Mouse (Mus musculus) ovary, postnatal 14 days (tissue): ENCODE data around the gene Arhgef7.

ENCODE experiments used
- DNase-seq: peaks from one replicate; pipeline ENCODE4 v3.0.0; 2022; ENCODE audit warnings: low spot score

Gene Arhgef7

GRCm38 (mm10) chr8:11797729-11798479 lies 70.4 kb downstream of the Arhgef7 start:
- DNase-seq, result no peak

GRCm38 (mm10) chr8:11798480-11798867 lies 71.0 kb downstream of the Arhgef7 start:
- DNase-seq, result no peak

DNA sequence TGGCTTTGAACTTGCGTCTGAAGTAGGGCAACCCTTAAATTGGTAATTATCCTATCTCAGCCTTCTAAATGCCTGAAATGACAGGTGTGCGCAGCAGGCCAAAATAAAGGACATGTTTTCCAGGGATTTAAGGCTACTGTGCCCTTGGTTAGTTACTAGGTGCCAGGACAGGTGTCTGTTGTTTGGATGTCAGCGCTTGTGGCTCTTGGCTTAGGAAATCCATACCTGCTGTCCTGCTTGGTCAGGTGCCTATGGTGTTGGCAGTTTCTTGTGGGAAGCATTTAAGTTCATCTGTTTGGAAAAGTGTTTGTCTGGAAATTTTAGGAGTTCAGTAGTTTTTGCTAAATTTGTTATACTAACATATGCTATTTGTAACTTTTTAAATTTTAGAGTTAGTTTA lies 71.6 kb downstream of the Arhgef7 start:
- no peak for DNase-seq

DNA sequence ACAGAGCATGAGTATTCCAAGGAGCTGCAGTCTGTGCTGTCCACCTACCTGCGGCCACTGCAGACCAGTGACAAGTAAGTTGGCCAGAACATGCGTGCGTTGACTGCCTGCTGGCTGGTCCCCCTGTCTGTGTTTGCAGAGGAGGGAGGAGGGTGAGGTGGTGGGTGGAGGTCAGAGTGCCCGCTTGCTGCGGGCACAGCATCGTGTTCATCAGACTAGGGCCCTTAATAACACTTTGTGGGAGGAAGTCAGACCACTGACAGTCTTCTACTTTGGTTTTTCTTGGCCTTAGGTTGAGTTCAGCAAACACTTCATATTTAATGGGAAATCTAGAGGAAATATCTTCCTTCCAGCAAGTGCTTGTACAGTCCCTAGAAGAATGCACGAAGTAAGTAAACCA lies 73.0 kb downstream of the Arhgef7 start:
- DNase-seq, result no peak

GRCm38 (mm10) chr8:11801571-11801970 lies 74.0 kb downstream of the Arhgef7 start:
- no peak for DNase-seq

DNA sequence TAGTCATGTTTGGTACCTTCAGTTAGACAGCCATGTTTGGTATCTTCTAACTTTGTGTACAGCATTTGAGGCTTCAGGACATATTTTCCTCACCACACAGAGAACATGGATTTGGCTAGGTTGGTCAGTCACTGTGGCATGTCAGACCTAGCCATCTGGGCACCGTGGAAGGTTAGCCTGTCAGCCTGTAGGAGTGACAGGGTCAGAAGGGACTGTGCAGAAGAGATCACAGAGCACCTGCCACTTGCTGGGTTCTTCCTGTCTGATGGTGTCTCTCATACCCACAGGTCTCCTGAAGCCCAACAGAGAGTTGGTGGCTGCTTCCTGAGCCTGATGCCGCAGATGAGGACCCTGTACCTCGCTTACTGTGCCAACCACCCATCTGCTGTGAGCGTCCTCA lies 77.4 kb downstream of the Arhgef7 start:
- no peak for DNase-seq

DNA sequence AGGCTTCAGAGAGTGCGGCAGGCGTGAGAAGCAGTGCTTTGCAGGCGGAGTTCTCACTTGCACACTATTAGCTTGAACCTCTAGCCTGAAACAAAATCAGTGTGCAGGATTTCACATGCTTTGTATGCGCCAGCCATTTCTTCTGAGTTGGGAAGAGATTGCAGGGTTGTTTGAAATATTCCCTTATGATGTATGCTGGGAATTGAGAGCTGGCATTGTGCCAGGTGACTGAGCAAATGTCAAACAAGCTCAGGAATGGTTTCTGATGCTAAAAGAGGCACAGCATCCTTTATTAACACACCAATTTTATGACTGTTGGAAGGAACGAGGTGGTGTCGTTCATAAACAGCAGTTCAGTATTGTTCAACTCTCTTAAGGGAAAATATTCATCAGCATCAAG lies 78.7 kb downstream of the Arhgef7 start:
- no peak for DNase-seq

DNA sequence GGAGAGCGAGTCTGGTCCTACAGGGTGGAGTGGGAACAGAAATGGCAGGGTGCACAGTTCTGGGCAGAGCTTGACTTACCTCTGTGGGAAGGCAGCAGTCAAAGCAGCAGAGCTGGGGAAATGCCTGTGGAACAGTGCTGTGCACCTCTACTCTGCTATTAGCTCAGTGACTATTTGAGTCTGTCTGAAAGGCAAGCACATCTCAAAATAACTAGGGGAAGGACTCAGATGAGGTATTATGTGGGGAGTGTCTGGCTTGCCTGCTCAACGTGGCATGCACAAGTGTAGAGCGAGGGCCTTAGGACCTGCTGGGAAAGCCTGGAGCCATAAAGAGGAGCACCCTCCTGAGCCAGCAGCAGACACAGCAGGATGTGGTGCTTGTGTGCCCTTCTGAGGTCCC lies 79.8 kb downstream of the Arhgef7 start:
- no peak for DNase-seq

- DNase-seq, result no peak
These were observed 80.5 kb downstream of the Arhgef7 start for GRCm38 (mm10) chr8:11808047-11808446.

DNA sequence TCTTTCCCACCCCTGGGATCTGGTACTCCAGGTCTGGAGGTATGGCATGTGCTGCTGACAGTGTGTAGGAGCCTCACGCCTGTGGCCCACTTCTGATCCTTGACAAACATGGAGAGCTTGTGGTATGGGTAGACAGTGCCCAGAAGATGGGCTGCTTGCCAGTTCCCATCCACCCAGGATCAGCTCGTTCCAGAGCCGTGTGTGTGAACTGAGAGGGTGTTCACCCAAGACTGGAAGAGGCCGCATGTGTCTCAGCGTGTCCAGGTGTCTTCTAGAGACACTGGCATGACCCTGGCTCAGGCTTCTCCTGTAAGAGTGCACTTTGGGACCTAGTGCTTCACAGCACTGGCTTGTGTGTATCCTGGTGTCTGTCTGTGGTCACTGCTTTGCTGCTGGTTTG lies 82.9 kb downstream of the Arhgef7 start:
- no peak for DNase-seq

- DNase-seq, result no peak
These were observed 86.3 kb downstream of the Arhgef7 start for GRCm38 (mm10) chr8:11813801-11814200.

- DNase-seq, result no peak
These were observed 87.7 kb downstream of the Arhgef7 start for GRCm38 (mm10) chr8:11815206-11815605.

DNA sequence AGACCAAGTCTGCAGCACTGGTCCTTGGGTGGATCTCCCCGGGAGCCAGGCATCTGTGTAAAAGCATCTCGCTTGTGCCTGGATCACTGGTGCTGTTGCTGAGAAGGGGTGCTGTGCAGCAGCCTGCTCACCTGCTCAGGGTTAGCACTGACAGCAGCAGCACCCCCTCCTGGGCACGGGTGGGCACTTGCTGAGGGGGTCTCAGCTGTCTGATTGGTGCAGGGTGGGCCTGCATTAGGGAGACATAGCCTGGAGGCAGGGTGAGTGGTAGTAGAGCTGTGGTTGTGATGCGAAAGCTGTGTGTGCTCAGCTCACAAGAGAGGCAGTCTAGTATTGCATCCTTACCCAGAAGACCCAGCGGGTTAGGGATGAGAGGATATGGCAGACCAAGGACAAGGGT lies 92.6 kb downstream of the Arhgef7 start:
- no peak for DNase-seq

DNA sequence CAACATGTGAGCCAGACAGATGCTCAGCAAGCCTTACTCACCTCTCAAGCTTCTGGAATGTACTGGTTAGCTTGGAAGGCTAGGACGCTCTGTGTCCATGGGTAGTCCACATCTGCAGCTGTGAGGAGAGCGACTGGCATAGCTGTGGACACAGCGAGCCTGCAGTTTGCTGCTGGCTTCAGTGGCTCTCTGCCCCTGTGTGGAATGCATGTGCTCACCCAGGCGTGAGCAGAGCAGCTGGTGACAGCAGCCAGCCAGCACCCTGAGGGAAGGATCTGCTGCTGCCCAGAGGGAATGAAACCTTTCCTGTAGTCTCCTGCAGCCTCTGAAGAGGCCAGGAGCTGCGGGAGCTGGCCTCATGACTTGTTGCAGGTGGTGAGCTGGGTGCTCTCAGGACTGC lies 93.0 kb downstream of the Arhgef7 start:
- no peak for DNase-seq

- no peak for DNase-seq
These were observed 94.1 kb downstream of the Arhgef7 start for GRCm38 (mm10) chr8:11821451-11822206.

DNA sequence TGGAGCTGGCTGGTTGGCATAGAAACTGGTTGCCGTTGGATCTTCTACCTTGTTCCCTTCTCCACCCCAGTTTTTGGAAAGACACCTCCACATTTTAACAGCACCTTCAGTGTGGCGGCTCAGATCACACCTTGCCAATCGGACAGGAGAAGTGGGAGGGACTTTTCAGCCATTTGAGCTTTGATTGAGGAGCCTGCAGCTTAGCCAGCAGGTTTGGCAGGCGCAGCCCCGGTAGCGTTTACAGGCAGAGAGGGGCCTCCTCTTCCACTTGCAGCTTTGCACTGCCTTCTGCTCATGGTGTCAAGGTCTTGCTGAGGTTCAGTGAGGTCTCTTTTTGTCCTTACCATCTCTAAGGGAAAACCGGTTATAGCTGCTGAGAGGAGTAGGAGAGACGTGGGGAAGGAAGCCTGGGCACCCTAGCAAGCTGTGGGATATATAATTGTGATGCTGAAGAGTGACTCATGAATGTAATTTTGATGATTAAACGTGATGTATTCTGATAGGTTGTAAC lies 95.1 kb downstream of the Arhgef7 start:
- no peak for DNase-seq

DNA sequence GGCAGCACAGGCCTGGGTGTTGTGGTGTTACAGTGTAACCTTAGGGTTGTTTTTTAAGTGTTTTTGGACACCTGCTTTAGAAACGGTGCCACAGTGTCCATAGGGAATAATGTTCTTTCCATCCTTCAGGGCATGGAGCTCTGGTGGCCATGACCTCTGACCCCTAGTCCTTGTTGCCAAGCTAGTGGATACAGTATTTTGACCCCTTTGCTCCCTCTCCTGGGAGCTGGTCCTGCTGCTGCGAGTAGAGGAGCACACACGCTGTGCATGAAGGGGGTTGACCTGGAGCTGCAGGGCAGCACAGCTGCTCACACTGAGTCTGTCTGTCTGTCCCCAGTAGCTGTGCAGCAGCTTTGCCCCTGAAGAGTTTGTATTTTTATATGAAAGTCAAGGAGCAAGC lies 98.2 kb downstream of the Arhgef7 start:
- DNase-seq, result no peak

DNA sequence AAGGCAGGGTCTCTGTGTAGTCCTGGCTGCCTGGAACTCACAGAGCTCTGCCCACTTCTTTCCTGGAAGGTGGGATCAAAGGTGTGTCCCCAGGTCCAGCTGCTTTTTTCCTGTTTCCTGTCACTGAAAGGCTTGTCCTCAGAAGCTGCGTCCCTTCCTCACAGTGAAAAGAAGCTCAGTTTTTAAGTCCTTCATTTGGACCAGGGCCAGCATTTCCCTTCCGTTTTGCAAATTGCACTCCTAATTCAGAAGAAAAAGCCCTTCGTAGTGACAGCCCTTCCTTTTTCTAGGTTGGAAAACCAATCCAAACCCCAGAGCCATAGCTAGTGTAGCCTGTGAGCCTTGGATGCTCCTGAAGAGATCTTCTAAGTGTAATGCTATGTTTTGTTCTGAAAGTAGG lies 99.8 kb downstream of the Arhgef7 start:
- no peak for DNase-seq

DNA sequence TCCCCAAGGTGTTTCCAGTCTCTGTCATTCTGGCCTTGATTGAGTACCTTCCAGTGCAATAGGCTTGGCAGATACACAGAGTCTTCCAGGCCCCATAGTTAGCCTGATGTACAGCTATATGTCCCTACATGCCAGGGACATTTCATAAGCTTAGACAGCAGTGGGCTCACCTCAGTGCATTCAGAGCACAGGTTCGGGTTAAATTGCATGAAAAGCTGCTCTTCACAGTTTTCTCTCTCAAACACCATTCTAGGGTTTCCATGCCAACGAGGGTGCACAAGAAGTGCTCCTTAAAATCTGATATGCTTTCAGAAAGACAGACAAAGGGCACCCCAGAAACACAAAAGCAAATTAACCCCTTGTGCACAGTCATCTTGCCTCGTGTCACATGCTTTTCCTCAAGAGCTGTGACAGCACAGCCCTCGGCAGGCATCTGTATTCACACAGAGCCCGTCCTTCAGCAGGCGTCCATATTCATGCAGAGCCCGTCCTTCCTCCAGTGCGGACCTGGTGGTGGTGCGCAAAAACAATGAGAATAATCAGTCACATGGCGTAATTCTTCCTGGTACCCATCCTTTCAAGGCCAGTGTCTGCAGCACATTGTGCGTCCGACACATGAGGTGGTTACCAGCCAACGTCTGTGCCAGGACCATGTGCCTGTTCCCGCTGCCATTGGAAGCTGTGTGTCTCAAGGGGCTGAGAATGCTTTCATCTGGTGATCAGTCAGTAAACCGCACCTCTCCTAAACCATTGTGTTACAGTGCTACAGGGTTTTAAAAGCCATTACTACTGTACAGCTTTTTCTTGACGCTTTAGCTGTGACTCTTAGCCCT lies 102.9 kb downstream of the Arhgef7 start:
- DNase-seq, result no peak

DNA sequence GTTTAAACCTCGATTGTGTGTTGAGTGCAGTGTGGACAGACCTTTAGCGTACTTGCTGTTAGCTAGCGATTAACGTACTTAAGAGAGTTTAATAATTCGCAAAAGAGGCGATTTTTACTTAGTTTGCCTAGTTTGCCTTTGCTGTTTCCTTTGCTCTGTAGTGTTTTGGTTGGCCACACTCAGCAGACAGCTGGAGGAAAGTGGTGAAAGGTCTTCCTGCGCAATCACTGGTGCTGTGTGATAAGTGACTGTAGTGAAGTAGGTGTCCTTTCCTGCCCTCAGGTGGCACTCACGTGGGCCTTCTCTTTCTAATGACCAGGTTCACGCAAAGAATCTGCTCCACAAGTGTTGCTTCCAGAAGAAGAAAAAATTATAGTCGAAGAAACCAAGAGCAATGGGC lies 103.7 kb downstream of the Arhgef7 start:
- DNase-seq, result no peak

DNA sequence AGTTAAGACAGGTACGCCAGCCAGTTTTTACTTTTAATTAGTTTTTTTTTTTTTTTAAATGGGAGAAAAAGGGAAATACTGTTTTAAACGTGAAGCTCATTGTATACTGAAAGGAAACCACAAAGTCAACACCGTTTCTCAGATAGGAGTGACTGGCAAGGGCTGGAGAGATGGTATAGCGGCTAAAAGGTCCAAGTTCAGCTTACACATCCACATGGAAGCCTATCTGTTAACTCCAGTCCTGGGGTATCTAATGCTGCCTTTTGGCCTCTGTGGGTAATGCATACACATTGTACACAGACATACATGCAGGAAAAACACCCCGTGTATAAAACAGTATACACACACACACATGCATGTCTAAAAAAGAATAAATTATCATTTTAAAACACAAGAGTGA lies 104.4 kb downstream of the Arhgef7 start:
- no peak for DNase-seq

DNA sequence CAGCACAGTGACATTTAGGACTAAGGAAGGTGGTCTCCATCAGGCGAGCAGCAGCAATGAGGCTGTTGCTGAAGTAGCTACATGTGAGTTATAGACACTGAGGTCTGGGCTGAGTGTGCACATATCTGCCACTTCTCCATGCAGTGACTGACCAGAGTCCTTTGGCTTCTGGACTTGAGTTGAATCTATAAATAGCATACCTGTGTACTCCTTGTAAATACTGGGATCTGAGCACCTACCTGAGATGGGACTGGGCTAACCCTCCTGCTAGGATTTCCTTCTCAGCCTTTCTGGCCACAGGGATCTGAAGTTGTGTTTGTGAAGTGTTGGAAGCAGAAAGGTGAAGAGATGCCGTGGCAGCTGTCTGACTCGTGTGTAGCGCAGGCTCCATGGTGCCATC lies 105.6 kb downstream of the Arhgef7 start:
- no peak for DNase-seq

- DNase-seq, result no peak
These were observed 106.7 kb downstream of the Arhgef7 start for GRCm38 (mm10) chr8:11834200-11834599.
